Mouse (Mus musculus) heart, embryonic 15.5 days (tissue): ENCODE measurements around the gene Pafah1b1. TPM values are rescaled to one million over a fixed set of nuclear protein-coding genes. Genes with fewer than 3 reads are reported as not detected.

Source experiments
- ATAC-seq: fragments of 200-750 bp; cut with Nextera tagmentation; replicated peaks from 2 replicates; pipeline ENCODE4 v1.8.0; 2017; ENCODE audit warnings: low read depth, moderate TSS enrichment; ENCODE audit not compliant: insufficient number of reproducible peaks, insufficient read depth, low FRiP score
- H3K27ac ChIP-seq: fragments of 300-500 bp; sonication (generic); 2 replicates; pipeline ENCODE4 v1.5.1; 2015; ENCODE audit warnings: mild to moderate bottlenecking, inconsistent platforms
- H3K27me3 ChIP-seq: fragments of 300-500 bp; sonication (generic); 2 replicates; pipeline ENCODE4 v1.6.1; 2015; ENCODE audit warnings: inconsistent platforms
- H3K36me3 ChIP-seq: fragments of 300-500 bp; sonication (generic); 2 replicates; pipeline ENCODE4 v1.6.1; 2015; ENCODE audit warnings: mild to moderate bottlenecking, inconsistent platforms
- H3K4me1 ChIP-seq: fragments of 300-500 bp; sonication (generic); replicated peaks from 2 replicates; pipeline ENCODE4 v1.6.1; 2015; ENCODE audit warnings: inconsistent platforms
- H3K4me2 ChIP-seq: fragments of 300-500 bp; sonication (generic); 2 replicates; pipeline ENCODE4 v1.6.1; 2015; ENCODE audit warnings: inconsistent platforms, mild to moderate bottlenecking, moderate library complexity
- H3K4me3 ChIP-seq: fragments of 300-500 bp; sonication (generic); 2 replicates; pipeline ENCODE4 v1.5.1; 2015; ENCODE audit warnings: mild to moderate bottlenecking, inconsistent platforms
- H3K9ac ChIP-seq: fragments of 300-500 bp; sonication (generic); 2 replicates; pipeline ENCODE4 v1.6.1; 2015; ENCODE audit warnings: mild to moderate bottlenecking, inconsistent platforms
- H3K9me3 ChIP-seq: fragments of 300-500 bp; sonication (generic); replicated peaks from 2 replicates; pipeline ENCODE4 v1.6.1; 2016; ENCODE audit warnings: inconsistent platforms
- WGBS: fragments of 180-500 bp; shearing (Covaris S2); methylation state at CpG from one replicate; pipeline ENCODE4 v1.1.7; 2015; ENCODE audit warnings: mixed read lengths; 5-methylcytosine and 5-hydroxymethylcytosine counted together
- polyA plus RNA-seq: library from polyadenylated mRNA; unstranded; fragments of >200 nt; fragmentation: Nextera tagmentation; extraction: Ambion mirVana; gene quantifications from 2 replicates; pipeline ENCODE4 v1.2.1, GENCODE M21; 2015

Gene Pafah1b1
- polyA plus RNA-seq, 1 experiment from 2014 or later, result 46.9 TPM

DNA sequence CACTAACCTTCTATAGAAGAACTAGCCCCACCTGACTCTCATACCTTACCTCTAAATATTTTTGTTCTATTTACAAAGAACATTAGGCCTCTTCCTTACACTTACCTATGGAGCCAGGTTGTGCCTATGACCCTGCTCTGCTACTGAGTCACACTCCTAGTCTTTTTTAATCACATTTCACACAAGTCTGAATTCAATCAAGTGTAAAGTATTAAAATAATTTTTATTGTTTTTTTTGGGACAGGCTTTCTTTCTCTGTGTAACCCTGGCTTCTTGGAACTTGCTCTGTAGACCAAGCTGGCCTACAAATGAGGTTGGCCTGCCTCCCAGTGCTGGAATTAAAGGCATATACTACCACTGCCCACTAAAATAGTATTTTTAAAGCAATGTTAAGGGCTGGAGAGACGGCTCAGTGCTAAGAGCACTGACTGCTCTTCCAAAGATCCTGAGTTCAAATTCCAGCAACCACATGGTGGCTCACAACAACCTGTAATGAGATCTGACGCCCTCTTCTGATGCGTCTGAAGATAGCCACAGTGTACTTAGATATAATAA is 8.4 kb downstream of the Pafah1b1 start:
- no peaks in the 10 kb centered on the region for H3K36me3 ChIP-seq
- H3K9me3 ChIP-seq, result no peaks in the 10 kb centered on the region
- no peak overlapping the region for H3K27ac ChIP-seq
- WGBS, result 64% methylated on average over 3 of the region's 3 CpGs
- no peak overlapping the region for H3K4me3 ChIP-seq
- no peak overlapping the region for H3K4me2 ChIP-seq
- H3K4me1 ChIP-seq, result peaks cover 32% of the 10 kb centered on the region
- no peak overlapping the region for H3K9ac ChIP-seq
- ATAC-seq, result no peak
- H3K27me3 ChIP-seq, result no peaks in the 10 kb centered on the region

DNA sequence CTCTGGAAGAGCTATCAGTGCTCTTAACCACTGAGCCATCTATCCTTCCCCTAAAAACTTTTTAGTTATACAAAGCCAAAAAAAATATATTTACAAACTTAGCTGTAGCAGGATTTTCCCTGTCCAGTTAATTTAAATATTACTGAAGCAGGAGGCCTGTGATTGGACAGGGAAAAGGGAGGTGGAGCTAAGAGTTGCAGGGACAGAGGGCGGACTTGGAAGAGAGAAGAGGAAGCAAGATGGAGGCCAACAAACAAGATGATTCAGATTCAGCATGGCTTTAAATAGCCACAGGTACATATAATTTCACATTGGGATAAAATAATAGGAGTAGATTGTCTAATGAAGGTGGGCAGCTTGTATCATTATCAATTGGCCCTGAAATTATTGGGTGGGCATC is 13.8 kb downstream of the Pafah1b1 start:
- peaks cover 27% of the 10 kb centered on the region for H3K4me1 ChIP-seq
- ATAC-seq, result no peak
- no peak overlapping the region for H3K27ac ChIP-seq
- WGBS, result 93% methylated on average over 1 of the region's 1 CpGs
- no peak overlapping the region for H3K4me2 ChIP-seq
- no peaks in the 10 kb centered on the region for H3K27me3 ChIP-seq
- no peaks in the 10 kb centered on the region for H3K9me3 ChIP-seq
- H3K4me3 ChIP-seq, result no peak overlapping the region
- H3K36me3 ChIP-seq, result no peaks in the 10 kb centered on the region
- no peak overlapping the region for H3K9ac ChIP-seq

DNA sequence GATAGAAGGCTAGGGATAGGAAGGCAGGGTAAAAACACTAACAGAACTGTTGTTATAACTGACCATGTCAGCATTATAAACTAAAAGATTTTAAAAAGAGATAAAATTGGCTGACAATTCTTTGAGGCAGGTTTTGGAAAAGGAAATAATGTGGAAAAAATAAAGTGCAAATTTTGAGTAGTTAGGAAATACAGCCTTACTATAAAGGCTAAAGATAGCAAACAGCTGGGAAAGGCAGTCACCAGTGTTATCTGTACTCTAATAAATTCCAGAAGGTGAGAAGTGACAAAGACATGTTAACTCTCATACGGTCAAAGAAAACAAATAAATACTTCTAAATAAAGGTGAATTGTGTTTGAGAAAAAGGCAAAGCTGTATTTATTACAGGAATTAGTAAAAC is 15.7 kb downstream of the Pafah1b1 start:
- WGBS, result 13% methylated on average over 1 of the region's 1 CpGs
- no peak overlapping the region for H3K4me2 ChIP-seq
- H3K4me3 ChIP-seq, result no peak overlapping the region

DNA sequence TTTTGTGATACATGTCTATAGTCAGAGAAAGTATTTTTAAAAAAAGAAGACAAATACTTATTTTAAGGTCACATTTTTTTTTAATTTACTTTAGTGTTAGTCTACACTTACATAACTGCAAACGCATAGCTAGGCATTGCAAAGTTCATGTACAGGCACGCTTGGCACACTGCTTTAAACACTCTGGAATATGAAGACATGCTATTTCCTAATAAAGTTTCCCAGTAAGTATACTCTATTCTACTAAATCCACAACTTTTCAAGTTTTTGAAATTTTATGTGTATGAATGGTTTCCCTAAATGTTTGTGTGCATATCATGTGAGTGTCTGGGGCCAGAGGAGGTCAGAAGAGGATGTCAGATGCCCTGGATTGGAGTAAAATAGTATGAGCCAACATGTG is 20.4 kb downstream of the Pafah1b1 start:
- Histone ChIP-seq H3K27me3 (no peaks in the 10 kb centered on the region), H3K27ac (no peak overlapping the region), H3K4me3 (no peak overlapping the region), H3K9ac (no peak overlapping the region), H3K4me1 (peaks cover 25% of the 10 kb centered on the region), H3K9me3 (no peaks in the 10 kb centered on the region), H3K4me2 (no peak overlapping the region), H3K36me3 (peaks cover 2% of the 10 kb centered on the region; the same call in 1 of the 2 replicates)
- WGBS, result 83% methylated on average over 2 of the region's 2 CpGs
- no peak for ATAC-seq

More for the DNA sequence above, 15.7 kb downstream of the Pafah1b1 start:
- no peaks in the 10 kb centered on the region for H3K36me3 ChIP-seq
- no peak for ATAC-seq
- no peak overlapping the region for H3K27ac ChIP-seq
- H3K9me3 ChIP-seq, result no peaks in the 10 kb centered on the region
- no peak overlapping the region for H3K9ac ChIP-seq
- H3K27me3 ChIP-seq, result no peaks in the 10 kb centered on the region
- H3K4me1 ChIP-seq, result peaks cover 27% of the 10 kb centered on the region

DNA sequence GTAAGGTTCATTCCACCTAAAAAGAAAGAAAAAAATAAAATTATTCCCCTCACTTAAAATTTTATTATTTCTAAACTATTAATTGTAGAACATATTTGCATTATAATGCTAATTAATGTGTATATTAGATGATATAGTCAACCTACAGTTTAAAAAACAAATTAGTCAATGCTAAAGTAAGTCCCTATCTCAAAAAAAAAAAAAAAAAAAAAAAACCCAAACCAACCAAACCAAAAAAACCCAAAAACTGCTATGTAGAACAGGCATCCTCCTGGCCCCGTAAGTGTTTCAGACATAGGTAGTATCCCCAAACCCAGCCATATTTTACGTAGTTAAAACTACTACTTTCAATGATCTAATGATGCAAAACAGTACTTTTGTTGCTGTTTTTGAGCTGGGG is 25.0 kb downstream of the Pafah1b1 start:
- ATAC-seq, result no peak
- Histone ChIP-seq H3K4me1 (peaks cover 9% of the 10 kb centered on the region; the same call in 1 of the 2 replicates), H3K9me3 (no peaks in the 10 kb centered on the region), H3K36me3 (peaks cover 33% of the 10 kb centered on the region), H3K9ac (no peak overlapping the region), H3K27ac (no peak overlapping the region), H3K27me3 (no peaks in the 10 kb centered on the region), H3K4me3 (no peak overlapping the region), H3K4me2 (no peak overlapping the region)
- 97% methylated on average over 2 of the region's 2 CpGs for WGBS

DNA sequence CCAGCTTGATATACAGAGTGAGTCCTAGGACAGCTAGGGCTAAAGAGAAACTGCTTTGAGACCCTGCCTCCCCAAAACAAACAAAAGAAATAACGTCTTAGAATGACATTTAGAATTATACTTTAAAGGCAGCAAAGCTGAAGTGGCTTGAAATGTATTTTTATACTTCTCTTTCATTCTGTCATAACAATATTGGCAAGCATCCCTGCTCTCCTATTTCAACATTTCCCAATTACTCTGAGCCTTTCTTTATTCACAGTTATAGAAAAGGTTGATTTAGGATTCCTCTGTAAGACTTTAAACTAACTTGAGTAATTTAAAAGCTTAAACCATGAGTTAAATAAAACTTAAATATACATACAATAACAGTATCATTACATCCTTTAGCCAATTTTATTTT is 32.3 kb downstream of the Pafah1b1 start:
- no peak for ATAC-seq
- 60% methylated on average over 1 of the region's 1 CpGs for WGBS
- H3K9ac ChIP-seq, result no peak overlapping the region

DNA sequence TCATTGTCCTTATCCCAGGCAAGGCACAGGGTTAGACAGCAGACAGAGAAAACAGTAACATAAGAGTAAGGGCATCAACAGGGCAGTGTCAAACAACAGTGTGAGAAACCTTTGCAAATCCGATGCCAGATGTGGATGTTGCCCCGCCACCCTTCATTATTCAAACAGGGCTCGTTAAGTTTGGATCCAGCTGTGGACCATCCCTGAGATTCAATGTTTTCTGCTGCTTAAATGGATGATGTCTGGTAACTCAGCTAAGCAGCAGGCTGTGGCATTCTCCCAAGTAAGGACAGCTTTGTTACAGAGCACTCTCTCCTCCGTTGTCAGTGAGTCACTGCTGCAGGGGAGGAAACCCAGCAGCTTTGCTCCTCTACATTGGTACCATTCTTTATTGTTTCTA is 49.3 kb downstream of the Pafah1b1 start:
- Histone ChIP-seq H3K9ac (no peak overlapping the region), H3K4me3 (no peak overlapping the region), H3K27me3 (no peaks in the 10 kb centered on the region), H3K4me2 (no peak overlapping the region), H3K27ac (no peak overlapping the region), H3K9me3 (no peaks in the 10 kb centered on the region), H3K4me1 (no peaks in the 10 kb centered on the region), H3K36me3 (peaks cover 60% of the 10 kb centered on the region)
- 85% methylated on average over 4 of the region's 4 CpGs for WGBS
- ATAC-seq, result no peak

More for the DNA sequence above, 32.3 kb downstream of the Pafah1b1 start:
- Histone ChIP-seq H3K36me3 (peaks cover 30% of the 10 kb centered on the region), H3K27ac (no peak overlapping the region), H3K9me3 (no peaks in the 10 kb centered on the region), H3K4me1 (0 out of 2 replicates have a peak, but pooled peaks cover 2% of the 10 kb centered on the region), H3K27me3 (no peaks in the 10 kb centered on the region), H3K4me2 (no peak overlapping the region), H3K4me3 (no peak overlapping the region)

DNA sequence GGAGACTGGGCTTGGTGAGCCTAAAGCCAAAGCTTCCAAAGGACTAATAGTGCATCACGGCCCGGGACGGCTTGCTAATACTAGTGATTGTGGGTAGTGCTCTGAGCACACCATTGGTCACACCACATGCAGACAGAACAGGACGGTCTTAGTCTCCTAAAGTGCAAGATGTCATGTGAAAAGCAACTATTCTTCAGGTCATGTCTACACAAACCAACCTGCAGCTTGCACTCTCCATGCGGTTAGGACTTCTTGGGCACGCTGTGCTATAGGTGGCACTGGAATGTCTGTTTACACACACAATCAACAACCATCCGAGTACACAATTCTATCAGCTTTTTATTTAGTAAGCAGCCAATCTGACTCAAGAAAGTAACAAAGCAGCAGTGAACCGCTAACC is 49.8 kb downstream of the Pafah1b1 start:
- Histone ChIP-seq H3K27me3 (no peaks in the 10 kb centered on the region), H3K4me1 (no peaks in the 10 kb centered on the region), H3K4me3 (no peak overlapping the region), H3K36me3 (peaks cover 59% of the 10 kb centered on the region), H3K9me3 (no peaks in the 10 kb centered on the region), H3K9ac (no peak overlapping the region), H3K27ac (no peak overlapping the region), H3K4me2 (no peak overlapping the region)
- WGBS, result 91% methylated on average over 8 of the region's 8 CpGs
- no peak for ATAC-seq

DNA sequence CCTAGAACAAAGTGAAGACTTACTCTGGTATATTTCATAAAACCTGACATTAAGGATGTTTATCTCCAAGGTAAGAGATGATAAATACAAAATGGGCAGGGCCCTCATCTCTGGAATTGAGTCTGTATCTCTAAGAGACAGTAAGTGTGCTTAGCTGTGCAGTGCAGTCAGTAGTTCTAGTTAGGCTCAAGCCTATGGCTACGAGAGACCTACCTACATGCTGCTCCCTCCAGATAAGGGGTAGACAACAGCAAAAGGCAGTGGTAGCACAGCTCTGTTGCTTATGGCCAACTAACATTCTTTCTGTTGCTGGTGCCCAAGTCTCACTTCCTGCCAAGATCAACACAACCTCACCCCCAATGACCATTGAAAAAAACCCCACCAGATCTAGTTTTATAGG is 50.9 kb downstream of the Pafah1b1 start:
- Histone ChIP-seq H3K27ac (no peak overlapping the region), H3K9ac (no peak overlapping the region), H3K4me2 (no peak overlapping the region), H3K36me3 (peaks cover 59% of the 10 kb centered on the region), H3K27me3 (no peaks in the 10 kb centered on the region), H3K4me1 (no peaks in the 10 kb centered on the region), H3K4me3 (no peak overlapping the region), H3K9me3 (no peaks in the 10 kb centered on the region)
- ATAC-seq, result no peak
- 59% methylated on average over 1 of the region's 1 CpGs for WGBS

DNA sequence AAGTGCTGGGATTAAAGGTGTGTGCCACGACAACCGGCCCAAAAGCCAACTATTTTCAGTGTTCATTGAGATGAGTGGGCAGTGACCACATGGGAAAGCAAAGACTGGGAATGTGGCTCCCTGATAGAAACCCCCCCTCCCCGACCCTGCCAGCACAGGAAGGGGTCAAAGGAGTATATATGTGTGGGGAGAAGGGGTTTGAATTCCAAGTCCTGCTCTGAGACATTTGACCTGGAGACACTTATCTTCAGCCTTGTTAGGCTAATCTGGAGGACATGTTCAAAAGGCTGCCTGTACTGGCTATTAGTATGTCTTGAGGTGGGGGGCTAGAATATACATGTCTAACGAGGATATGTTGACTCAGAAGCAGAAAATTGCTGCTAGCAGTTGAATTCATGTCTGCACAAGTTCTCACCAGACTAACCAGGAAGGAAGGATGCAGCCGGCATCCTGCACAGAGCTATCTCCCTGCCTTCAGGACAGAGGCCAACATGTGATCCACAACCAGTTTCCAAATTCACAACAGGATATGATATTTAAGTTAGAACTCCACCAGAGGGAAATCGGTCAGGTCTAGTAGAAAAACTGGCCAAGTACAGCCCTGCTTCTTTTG is 51.5 kb downstream of the Pafah1b1 start:
- Histone ChIP-seq H3K9me3 (no peaks in the 10 kb centered on the region), H3K27ac (no peak overlapping the region), H3K4me3 (no peak overlapping the region), H3K36me3 (peaks cover 57% of the 10 kb centered on the region), H3K9ac (no peak overlapping the region), H3K27me3 (no peaks in the 10 kb centered on the region), H3K4me2 (no peak overlapping the region), H3K4me1 (no peaks in the 10 kb centered on the region)
- no peak for ATAC-seq
- WGBS, result 81% methylated on average over 6 of the region's 6 CpGs

DNA sequence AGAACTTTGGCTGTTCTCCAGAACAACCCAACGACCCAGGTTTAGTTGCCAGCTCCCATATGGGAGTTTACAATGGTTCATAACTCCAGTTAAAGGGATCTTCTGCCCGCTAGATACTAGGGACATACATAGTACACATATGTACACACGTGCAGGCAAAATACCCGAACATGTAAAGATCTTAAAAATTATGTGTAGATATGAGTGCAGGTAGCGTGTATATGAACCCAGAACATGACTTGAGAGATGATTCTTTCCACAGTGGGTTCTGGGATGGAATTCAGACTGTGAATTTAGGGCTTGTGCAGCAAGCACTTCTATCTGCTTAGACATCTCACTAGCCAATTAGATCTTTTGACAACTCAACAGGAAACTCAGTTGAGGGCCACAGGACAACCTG is 52.6 kb downstream of the Pafah1b1 start:
- WGBS, result 85% methylated on average over 5 of the region's 5 CpGs
- Histone ChIP-seq H3K36me3 (peaks cover 58% of the 10 kb centered on the region), H3K27me3 (no peaks in the 10 kb centered on the region), H3K9me3 (no peaks in the 10 kb centered on the region), H3K9ac (no peak overlapping the region), H3K4me2 (no peak overlapping the region), H3K4me3 (no peak overlapping the region), H3K4me1 (no peaks in the 10 kb centered on the region), H3K27ac (no peak overlapping the region)
- ATAC-seq, result no peak

DNA sequence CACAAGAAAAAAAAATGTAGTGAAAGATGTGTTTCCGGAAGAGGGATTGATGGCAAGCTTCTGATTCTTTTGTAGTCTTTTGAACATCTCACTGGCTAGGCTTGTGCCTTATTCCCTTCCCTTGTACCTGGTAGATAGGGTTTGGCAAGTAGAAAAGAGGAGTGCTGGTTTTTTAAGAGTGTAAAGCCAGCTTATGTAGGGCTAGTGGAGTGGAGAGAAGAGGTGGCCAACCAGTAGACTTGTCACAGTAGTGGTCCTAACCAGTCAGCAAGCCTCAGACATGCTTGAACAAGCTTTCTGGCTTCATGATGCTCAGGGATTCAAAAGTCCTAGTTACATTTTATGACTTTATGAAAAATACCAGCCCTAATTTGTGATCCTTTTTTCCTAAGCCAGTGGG is 53.5 kb downstream of the Pafah1b1 start:
- peaks cover 59% of the 10 kb centered on the region for H3K36me3 ChIP-seq
- no peaks in the 10 kb centered on the region for H3K9me3 ChIP-seq
- no peak for ATAC-seq
- no peaks in the 10 kb centered on the region for H3K27me3 ChIP-seq
- no peak overlapping the region for H3K4me2 ChIP-seq
- 97% methylated on average over 1 of the region's 1 CpGs for WGBS
- no peaks in the 10 kb centered on the region for H3K4me1 ChIP-seq
- H3K27ac ChIP-seq, result no peak overlapping the region
- no peak overlapping the region for H3K9ac ChIP-seq
- H3K4me3 ChIP-seq, result no peak overlapping the region
